Mouse (Mus musculus) small intestine, adult 2 months (tissue): ENCODE measurements around the gene Ptpn21.

Experiments
- CTCF ChIP-seq: fragments of 200-500 bp; IDR thresholded peaks from 2 replicates; pipeline ENCODE4 v1.5.1; 2012; ENCODE audit warnings: low read depth, mild to moderate bottlenecking, control low read depth, inconsistent platforms, low read length, moderate library complexity, mixed read lengths; ENCODE audit not compliant: insufficient replicate concordance, insufficient read length; ENCODE audit errors: extremely low read depth
- POLR2A ChIP-seq: fragments of 200-500 bp; IDR thresholded peaks from 2 replicates; pipeline ENCODE4 v1.6.1; 2012; ENCODE audit warnings: low read depth, mild to moderate bottlenecking, control low read depth, inconsistent platforms, low read length, moderate library complexity

GRCm38 (mm10) chr12:98670429-98670828 lies 66.8 kb downstream of the Ptpn21 start:
- no peak for TF ChIP-seq CTCF
- no peak for TF ChIP-seq POLR2A
